Mouse (Mus musculus) heart, postnatal 36 days (tissue): ENCODE data around the gene Kat2a. TPM values are rescaled to one million over a fixed set of nuclear protein-coding genes. Genes with fewer than 3 reads are reported as not detected.

Experiments used
- DNase-seq, 2 experiments: peaks; one replicate each; pipeline ENCODE4 v3.0.0; 2021 to 2022
- intact Hi-C: fragments of 180-260 bp; cut with DNase I; formaldehyde crosslinking; loops from one replicate; pipeline ENCODE4 v1.15.1; 2025
- total RNA-seq, 2 experiments: library from RNA; stranded (reverse); gene quantifications; 2 replicates each; pipeline ENCODE4 v1.2.3; 2021

The Kat2a gene
- total RNA-seq, 2 experiments from 2014 or later = 12.4 to 13.0 TPM

DNA sequence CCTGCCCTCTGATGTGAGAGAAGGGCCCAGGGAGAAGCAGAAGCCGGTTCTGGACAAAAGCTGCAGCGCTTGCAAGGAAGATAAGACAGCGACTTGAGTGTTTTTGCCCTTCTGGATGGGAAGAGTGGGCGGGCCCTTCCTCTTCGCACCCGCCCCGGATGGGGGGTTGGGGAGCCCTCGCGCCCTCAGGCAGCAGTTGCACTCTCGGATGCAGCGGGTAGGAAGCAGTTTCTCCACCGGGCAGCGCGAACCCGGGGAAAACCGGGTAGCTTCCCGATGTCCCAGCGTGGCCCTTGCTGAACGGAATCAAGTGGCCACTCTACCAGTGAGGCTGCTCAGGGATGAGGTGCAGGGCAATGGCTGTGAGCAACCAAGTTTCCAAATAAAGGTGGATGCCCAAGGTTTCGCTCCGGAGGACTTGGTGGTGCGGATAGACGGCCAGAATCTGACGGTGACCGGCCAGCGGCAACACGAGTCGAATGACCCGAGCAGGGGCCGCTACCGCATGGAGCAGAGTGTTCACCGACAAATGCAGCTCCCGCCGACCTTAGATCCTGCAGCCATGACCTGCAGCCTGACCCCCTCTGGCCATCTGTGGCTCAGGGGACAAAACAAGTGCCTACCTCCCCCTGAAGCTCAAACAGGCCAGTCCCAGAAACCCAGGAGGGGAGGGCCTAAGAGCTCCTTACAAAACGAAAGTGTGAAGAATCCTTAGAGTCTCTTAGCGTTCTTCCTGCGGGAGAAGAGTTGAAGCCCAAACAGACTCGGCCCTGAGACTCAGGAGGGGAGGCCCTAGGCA is 1.7 kb upstream of the Kat2a start, which contains the start of gene Hspb9:
Hspb9 (plus strand) TSS at position 116 of the 799 bp plus-strand sequence.
- DNase-seq = peak; percentile 77 to 79
- intact Hi-C loops = loop anchor here (1.0 to 10.0 kb wide), 2 partner anchors 47 to 351 kb away; no protein-coding TSS in a partner anchor

DNA sequence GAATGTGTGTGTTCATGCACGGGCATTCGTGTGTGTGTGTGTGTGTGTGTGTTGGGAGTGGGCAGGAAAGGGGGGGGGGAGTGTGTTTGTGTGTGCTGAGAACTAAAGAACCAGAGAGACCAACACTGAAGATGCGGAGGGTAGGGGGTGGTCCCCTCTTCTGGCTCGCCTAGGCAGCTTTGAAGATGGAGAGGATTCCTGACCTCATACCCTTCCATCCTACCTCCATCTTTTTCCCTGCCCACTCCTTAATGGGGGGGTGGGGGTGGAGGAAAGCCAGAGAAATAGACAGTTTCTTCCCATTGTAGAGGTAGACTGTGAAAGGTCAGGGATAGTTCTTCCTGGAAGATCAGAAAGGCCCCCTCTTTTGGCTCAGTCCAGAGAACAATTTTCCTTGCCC is 909 bp upstream of the Kat2a start:
- no peak for DNase-seq
- intact Hi-C loops = loop anchor here (10.0 kb wide), 1 partner anchor 352 kb away; no protein-coding TSS in a partner anchor

DNA sequence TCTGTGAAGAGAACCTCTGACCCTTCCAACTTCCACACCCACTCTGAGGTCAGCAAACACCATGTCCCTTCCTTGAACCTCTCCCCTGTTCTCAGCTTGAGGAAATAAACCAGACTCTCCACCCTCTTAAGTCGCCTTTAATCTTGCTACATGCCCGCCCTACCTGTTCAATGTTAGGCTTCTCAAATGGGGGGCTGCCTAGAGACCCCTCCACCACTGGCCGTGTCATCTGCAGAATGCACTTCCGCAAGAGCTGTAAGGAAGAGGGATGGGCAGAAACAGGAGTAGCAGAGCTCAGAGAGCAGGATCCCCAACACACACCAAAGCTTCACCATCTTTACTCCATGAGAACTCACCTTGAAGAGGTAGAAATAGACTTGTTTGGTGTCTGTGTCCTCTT is 1.3 kb downstream of the Kat2a start:
- DNase-seq = no peak
- intact Hi-C loops = loop anchor here (10.0 kb wide), 1 partner anchor 354 kb away; no protein-coding TSS in a partner anchor

DNA sequence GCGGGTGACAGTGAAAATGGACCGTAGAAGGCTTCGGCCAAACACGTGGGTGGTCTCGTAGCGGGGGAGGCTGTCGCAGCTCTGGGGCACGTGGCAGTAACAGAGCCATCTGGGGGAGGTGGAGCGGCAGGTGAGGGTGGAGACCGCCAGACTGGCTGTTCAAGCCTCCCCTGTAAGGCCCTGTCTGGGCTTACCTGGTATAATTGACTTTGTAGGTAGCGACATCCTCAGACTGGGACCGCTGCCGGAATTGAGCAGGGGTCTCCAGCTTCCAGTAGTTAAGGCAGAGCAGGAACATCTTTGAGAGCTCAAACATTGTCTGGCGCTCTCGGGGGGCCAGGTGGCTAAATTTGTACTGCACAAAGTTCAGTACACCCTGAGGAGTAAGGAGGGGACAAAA is 1.7 kb downstream of the Kat2a start:
- DNase-seq = no peak
- intact Hi-C loops = loop anchor here (10.0 kb wide), 1 partner anchor 354 kb away; no protein-coding TSS in a partner anchor

DNA sequence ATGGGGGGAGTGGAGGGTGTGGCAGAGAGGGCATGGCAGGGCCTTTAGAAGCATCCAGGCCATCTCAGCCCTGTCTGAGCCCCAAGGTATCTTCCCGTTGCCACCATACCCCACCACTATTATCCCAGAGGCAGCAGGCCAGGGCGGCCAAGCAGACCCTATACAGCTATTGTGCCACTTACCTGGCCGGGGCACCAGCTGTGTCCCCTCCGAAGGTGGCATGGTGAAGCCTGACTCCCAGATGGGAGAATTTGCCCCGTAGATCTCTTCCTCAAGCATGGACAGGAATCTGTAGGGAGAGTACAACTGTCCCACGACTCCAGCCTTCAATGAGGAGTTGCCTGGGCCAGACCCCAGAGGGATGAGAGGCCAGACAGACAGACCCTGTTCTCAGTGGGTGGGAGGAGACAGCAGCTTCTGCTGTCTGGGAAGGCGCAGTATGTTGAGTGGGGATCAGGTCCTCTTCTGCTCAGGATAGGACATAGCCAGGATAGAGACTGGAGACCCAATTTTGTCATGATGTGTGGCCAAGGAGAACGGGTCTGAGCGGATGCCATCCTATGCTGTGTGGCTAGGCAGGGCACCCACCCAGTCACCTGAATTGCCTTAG is 3.0 kb downstream of the Kat2a start:
- intact Hi-C loops = no loop called here
- DNase-seq = no peak

DNA sequence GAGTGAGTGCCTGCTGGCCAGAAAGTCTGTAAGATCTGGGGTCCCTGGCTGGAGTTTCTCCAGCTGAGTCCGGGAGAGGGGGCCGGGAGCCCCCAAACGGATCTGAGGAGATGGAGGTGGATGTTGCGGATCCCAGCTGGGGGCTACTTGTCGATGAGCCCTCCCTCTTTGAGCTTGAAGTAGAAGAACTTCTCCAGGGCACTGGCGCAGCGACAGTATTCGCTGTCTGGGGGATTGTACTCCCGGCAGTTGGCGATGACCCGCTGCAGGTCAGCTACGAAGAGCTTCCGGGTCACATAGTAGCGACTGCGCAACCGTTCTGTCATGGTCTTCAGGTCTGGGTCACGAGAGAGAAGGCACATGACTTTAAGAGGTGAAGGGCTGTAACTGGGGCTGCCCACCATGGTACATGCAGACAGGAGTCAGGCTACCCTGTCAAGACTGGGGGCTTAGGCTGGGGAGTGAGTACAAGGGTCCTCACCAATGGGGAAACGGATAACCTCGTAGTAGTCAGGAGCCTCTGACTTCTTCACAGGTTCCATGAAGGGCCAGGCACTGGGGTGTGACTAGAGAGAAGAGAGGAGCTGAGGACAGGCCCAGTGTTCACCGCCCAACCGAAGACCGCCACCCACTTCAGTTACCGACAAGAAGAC is 7.0 kb downstream of the Kat2a start:
- intact Hi-C loops = no loop called here
- DNase-seq = no peak

DNA sequence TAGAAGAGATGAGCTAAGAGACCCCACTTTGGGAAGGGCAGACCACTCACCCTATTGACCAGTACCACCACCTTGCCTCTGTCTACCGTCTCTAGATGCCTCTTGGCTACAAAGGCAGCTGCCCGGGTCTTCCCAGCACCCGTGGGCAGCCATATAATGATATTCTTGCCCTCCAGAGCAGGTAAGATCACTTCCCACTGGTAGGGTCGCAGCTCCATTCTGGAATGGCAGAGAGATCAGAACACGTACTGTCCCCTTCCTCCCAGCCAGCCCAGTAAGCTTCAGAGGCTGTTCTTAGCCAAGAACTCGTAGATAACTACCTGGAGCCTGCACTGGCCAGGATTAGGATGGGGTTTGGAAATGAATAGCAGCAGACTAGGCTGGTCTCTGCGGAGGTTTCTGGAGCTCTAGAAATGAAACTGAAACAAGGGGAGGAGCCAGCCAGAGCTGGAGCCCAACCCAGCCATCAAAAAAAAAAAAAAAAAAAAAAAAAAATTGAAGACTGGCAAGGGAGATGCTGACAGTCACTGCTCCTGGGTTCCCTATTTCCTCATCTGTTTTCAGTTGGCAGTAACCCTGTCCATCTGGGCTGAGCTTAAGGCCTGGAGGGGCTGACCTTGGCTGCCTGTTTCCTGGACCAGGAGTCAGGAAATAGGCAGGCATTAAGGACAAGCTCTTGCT is 8.3 kb downstream of the Kat2a start, which contains the start of gene Dhx58:
Dhx58 (minus strand) TSS at position 421 of the 681 bp plus-strand sequence.
- intact Hi-C loops = loop anchor here (2.0 to 5.0 kb wide), 2 partner anchors 77 to 282 kb away; no protein-coding TSS in a partner anchor
- DNase-seq = peak in 1 of 2 experiments; percentile 36

DNA sequence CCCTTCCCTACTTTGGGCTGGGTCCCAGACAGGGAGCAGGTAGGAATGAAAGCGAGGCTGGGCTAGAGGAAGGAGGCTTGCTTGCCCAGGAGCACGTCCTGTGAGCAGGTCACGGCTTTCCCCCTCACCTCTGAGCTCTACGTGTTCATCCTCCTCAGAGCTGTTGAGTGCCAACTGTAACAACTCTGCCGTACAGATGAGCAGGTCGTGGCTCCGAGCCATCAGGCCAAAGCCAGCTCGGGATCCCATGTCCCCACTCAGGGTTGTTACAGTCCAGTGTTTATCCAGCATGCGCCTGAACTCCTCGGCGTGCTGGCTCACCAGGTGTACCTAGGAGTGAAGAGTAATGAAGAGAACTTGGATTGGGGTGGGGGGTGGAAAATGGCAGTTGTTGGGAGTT is 8.9 kb downstream of the Kat2a start:
- intact Hi-C loops = loop anchor here (2.0 to 5.0 kb wide), 2 partner anchors 77 to 281 kb away; no protein-coding TSS in a partner anchor
- no peak for DNase-seq

DNA sequence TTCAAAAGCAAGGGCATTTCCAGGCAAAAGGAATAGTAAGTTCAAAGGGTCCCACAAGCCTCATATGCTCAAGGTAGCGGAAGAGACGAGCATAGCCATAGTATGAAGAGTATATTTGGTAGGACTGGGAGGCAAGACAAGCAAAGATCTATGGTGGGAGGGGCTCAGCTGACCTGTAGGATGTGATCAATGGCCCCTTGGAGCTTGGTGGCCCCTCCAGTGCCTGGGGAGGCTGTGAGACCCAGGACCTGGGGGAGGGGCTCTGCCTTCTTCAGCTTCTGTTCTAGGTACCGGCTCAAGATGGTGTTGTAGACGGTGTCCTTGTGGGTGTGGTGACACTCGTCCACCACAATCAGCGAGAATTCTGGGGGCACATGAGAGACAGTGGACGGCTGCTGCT is 9.4 kb downstream of the Kat2a start:
- DNase-seq = no peak
- intact Hi-C loops = loop anchor here (1.0 to 5.0 kb wide), 3 partner anchors 76 to 281 kb away; no protein-coding TSS in a partner anchor

DNA sequence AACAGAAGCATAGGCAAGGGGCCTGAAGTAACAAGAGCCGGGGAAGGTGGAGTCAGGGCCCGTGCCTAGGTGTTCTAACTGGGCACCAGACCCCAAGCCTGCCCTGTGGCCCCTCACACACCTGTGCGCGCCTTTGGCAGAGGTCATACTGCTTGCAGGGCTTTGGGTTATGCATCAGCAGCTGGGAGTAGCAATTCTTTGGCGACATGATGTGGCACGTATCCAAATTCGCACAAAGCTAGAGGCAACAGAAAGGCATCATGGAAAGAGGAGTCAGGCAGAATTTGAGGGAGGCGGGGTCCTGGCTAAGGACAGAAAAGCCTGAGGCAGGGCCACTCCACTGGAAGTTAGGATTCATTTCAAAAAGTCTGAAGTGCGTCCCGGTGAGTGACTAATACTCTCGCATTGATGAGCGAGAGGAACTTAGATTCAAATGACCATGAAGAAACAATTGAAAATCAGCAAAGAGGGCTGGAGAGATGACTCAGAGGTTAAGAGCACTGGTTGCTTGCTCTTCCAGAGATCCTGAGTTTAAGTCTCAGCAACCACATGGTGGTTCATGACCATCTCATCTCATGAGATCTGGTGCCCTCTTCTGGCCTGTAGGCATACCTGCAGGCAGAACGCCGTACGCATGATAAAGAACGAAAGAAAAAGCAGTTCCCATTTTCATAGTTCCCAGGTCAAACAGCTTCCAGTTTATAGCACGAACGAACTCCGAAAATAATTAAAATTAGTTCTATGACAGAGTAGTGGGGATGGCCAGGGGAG is 10.0 kb downstream of the Kat2a start:
- intact Hi-C loops = loop anchor here (1.0 to 5.0 kb wide), 3 partner anchors 75 to 280 kb away; no protein-coding TSS in a partner anchor
- peak; percentile 69 to 70 for DNase-seq

DNA sequence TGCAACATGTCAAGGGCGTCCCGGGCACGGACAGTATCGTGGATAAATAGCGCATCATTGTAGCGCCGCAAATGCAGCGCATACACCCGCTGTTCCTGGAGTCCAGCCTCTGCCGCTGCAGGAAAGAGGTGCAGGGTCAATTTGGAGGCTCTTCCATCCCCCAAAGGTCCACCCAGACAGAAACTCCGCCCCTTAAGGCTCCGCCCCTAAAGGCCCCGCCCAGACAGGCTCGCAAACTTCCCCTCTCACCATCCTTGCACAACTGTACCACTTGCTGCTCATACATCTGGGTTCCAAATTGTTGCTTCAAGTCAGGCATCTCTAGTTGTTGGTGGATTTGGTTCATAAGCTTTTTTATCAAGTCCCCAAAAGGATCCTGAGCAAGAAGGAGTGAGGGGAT is 11.0 kb downstream of the Kat2a start:
- intact Hi-C loops = loop anchor here (5.0 kb wide), 1 partner anchor 279 kb away; no protein-coding TSS in a partner anchor
- peak; percentile 50 to 66 for DNase-seq

DNA sequence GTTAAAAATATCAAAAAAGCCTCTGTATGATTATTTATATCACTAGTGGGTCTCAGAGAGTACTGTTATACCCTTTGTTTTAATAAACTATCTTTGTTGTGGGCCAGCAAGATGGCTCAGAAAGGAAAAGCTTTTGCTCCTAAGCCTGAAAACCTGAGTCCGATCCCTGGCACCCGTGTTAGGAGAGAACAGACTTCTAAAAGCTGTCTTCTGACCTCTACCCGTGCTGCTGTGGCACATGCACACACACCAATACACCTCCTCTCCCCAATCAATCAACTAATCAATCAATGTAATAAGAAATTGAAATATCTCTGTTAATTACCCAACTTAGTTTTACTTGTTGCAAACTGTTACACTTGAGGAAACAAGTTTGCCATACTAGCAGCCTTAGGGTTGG is 11.6 kb downstream of the Kat2a start:
- DNase-seq = no peak
- intact Hi-C loops = loop anchor here (5.0 kb wide), 1 partner anchor 278 kb away; no protein-coding TSS in a partner anchor

DNA sequence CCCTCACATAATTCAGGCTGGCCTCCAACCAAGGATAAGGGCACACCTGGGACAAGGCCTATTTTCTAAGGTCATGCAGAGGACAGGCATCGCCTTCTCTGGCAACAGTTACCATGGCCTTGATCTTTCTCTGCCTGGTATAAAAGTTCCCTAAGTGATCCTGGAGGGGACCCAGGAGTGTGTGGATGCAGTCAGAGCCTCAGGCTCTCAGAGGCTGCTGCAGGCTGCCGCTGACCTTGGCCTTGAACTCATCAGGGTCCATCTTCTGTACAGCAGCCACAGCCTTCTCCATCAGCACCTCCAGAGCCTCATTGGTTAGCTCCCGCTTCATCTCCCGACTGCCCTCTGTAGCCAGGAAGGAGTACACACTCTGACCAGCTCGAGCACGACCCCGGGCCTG is 14.3 kb downstream of the Kat2a start:
- intact Hi-C loops = loop anchor here (10.0 kb wide), 1 partner anchor 343 kb away; the partner anchor contains the start of gene Hap1

DNA sequence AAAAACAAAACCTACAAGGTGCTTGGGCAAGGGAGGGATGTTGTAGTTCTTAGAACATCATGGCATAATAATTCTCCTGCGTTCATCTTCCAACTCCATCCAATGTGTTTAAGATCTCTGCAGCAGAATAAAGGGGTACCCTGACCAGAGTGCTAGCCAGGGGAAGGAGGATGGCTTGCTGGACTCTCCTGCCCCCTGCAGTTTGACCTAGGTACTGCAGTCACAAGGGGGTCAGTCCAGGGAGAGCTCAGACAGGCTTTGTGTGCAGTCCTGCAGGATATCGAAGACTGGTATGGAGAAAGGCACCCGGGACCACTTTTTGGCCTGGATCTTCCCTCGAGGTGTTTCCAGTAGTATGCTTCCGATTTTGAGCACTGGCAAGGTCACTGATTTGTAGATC is 17.3 kb downstream of the Kat2a start:
- intact Hi-C loops = loop anchor here (1.0 to 10.0 kb wide), 3 partner anchors 68 to 340 kb away; partner anchors contain the start of gene Hap1
- peak; percentile 79 to 88 for DNase-seq

More for the DNA sequence above, 14.3 kb downstream of the Kat2a start:
- no peak for DNase-seq

DNA sequence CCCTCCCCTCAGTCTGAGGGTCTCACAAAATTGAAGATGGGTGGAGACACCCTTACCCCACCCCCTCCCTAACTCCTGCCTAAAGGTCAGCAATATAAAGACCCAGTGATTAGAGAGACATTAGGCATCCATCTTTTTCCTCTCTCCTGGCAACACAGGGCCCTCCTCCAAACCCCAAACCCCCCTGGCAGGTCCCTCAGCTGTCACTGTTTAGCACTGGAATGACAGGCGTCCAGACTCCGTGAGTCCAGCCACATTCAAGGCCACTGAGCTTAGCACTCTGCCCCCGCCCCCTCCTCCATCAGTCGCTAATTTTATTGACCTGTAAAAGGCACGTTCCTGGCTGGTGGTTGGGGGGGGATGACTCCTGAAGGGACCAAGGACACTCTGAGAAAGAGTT is 19.1 kb downstream of the Kat2a start:
- intact Hi-C loops = loop anchor here (10.0 kb wide), 1 partner anchor 338 kb away; the partner anchor contains the start of gene Hap1
- no peak for DNase-seq

DNA sequence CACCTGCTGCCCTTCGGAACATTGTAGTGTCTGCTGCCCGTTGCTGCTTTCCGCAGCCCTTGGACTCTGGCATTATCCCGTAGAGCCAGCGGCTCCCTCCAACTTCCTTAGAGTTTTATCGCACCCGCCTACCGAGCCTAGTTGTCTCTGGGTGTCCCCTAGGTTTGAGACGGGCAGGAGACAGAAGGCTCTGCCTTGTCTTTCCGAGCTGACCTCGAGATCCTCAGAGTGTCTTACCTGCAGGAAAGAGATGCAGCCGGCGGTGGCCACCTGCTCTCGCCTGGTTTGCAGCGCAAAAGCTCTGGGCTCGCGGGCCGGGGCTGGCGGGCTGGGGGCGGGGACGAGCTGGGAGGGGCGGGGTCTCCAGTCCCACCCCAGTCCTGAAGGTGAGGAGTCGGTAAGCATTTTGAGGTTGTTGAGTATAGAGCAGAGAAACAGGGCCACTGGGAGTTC is 20.1 kb downstream of the Kat2a start, which contains the start of gene Zfp385c:
Zfp385c (minus strand) TSS at position 292 of the 453 bp plus-strand sequence.
- intact Hi-C loops = loop anchor here (10.0 kb wide), 1 partner anchor 337 kb away; the partner anchor contains the start of gene Hap1
- no peak for DNase-seq

DNA sequence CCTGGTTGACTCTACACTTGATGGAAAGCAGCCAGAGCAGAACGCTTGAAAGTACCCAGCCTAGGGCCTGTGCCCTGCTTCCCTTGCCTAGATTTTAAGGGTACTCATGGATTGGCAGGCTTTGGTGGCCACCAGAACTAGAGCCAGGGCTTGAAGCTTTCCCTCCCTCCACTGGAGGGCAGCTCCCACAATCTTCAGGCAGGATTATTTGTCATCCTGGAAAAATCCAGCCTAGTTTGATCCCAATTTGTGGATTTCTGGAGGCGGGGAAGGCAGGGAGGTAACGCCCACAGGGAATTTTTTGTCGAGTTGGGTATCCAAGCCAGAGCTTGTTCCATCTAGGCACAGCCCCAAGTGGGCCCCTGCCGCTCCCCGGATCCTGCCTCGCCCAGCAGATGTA is 21.9 kb downstream of the Kat2a start:
- intact Hi-C loops = loop anchor here (10.0 kb wide), 1 partner anchor 336 kb away; the partner anchor contains the start of gene Hap1
- DNase-seq = no peak

DNA sequence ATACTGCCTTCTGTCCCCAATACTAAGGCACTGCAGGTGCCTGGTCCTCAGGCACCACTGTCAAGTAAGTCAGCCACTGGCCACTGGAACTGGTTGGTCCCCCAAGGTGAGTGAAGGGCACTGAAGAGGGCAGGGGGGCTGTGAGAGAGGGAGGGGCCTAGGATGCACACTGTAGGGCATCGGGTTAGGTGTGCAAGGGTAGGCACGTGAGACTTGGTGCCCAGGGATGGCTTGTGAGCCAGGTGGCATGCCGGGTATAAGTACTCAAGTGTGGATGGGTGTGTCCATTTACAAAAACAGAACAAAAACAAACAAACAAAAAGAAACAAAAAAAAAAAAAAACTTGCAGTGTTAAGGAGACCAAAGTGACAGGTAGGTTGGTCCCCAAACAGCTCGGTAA is 23.8 kb downstream of the Kat2a start:
- intact Hi-C loops = no loop called here
- DNase-seq = no peak

DNA sequence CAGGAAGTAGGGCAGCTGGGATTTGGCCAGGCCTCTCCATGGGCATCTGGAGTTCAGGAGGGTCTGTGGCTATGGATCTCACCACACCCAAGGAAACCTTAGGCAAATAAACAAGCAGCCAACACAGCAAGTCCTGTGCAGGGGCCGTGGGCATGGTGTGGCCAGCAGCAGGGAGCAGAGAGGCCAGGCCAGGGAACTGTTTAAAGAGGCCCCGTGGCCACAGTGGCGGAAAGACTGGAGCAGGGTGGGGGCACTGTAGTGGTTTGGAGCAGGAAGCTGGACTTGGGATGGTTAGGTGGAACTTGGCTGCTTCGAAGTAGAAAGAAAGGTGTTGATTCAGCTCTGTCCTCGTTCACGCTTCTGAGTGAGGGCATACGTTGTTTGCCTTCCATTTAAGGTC is 25.0 kb downstream of the Kat2a start:
- no peak for DNase-seq
- intact Hi-C loops = no loop called here
